ENCODE assay signal across 24 mouse cellular contexts in genomic region chr5:115351348-115351747, GRCm38 (mm10). TPM values are rescaled to one million over a fixed set of nuclear protein-coding genes. Genes with fewer than 3 reads are reported as not detected.
A peak's percentile ranks its signal among the peaks of the same experiment; 100 is the strongest.
DNase-seq lines count a peak whose midpoint lies in the region; ATAC-seq and TF ChIP-seq lines count a peak whose summit lies in the region.
"Had no signal": no experiment of that assay in that cellular context is flagged by ENCODE, and none has a peak within 500 bp of the region (broad histone marks: within the 10 kb centered on the region; RNA-seq: fewer than 3 reads in every experiment).

No protein-coding gene starts in this region.

- no peaks in the 10 kb centered on the region for H3K4me1 ChIP-seq in intestine, postnatal 0 days (replicated peaks; ENCODE audit: control insufficient read depth, insufficient read depth, low read length)
- peaks cover 10% of the 10 kb centered on the region; the same call in 1 of the 2 replicates for H3K4me1 ChIP-seq in intestine, embryonic 16.5 days (ENCODE audit: control insufficient read depth, insufficient read depth, low read length)
- H3K4me1 ChIP-seq in lung, embryonic 14.5 days (ENCODE audit: insufficient read depth), result peaks cover 4% of the 10 kb centered on the region; the same call in 1 of the 2 replicates

- no peaks in the 10 kb centered on the region for H3K9me3 ChIP-seq in intestine, postnatal 0 days (ENCODE audit: control insufficient read depth)
- no peaks in the 10 kb centered on the region for H3K9me3 ChIP-seq in intestine, embryonic 16.5 days (ENCODE audit: control insufficient read depth, low read length)
- no peaks in the 10 kb centered on the region; the same call in 1 of the 2 replicates for H3K9me3 ChIP-seq in lung, embryonic 14.5 days (ENCODE audit: low read depth, low read length)
- H3K9me3 ChIP-seq: embryonic facial prominence, embryonic 10.5 days; heart, embryonic 13.5 days; hindbrain, embryonic 12.5 days had no signal

- WGBS in intestine, postnatal 0 days, result 78% methylated on average over 5 of the region's 5 CpGs
- WGBS in intestine, embryonic 16.5 days, result 80% methylated on average over 5 of the region's 5 CpGs
- WGBS in lung, embryonic 14.5 days, result 79% methylated on average over 5 of the region's 5 CpGs

- no peak overlapping the region for H3K4me2 ChIP-seq in intestine, postnatal 0 days (replicated peaks; ENCODE audit: low read depth)
- no peak overlapping the region for H3K4me2 ChIP-seq in intestine, embryonic 16.5 days (ENCODE audit: low read depth, low read length)
- no peak overlapping the region for H3K4me2 ChIP-seq in lung, embryonic 14.5 days
- H3K4me2 ChIP-seq: heart, embryonic 13.5 days; hindbrain, embryonic 12.5 days; midbrain, embryonic 11.5 days had no signal

- no peak overlapping the region for H3K4me3 ChIP-seq in intestine, postnatal 0 days (ENCODE audit: low read depth, low read length)
- H3K4me3 ChIP-seq in intestine, embryonic 16.5 days (ENCODE audit: low read length), result no peak overlapping the region
- no peak overlapping the region for H3K4me3 ChIP-seq in lung, embryonic 14.5 days (ENCODE audit: low read depth, low read length)
- H3K4me3 ChIP-seq: embryonic facial prominence, embryonic 10.5 days; heart, embryonic 13.5 days; hindbrain, embryonic 12.5 days had no signal

- TF ChIP-seq POLR2A in brain, embryonic 14.5 days (IDR thresholded peaks at IDR 0.05; ENCODE audit: borderline replicate concordance, extremely low read depth, insufficient read depth, insufficient read length, poor library complexity, severe bottlenecking), result no peak

- H3K27ac ChIP-seq in intestine, postnatal 0 days (ENCODE audit: low read depth, low read length), result no peak overlapping the region
- no peak overlapping the region for H3K27ac ChIP-seq in intestine, embryonic 16.5 days (ENCODE audit: low read length)
- no peak overlapping the region for H3K27ac ChIP-seq in lung, embryonic 14.5 days (ENCODE audit: low read depth)
- H3K27ac ChIP-seq: embryonic facial prominence, embryonic 10.5 days; heart, embryonic 13.5 days; hindbrain, embryonic 12.5 days had no signal

- peak; percentile 22; the same call in 1 of the 2 replicates for TF ChIP-seq CTCF in intestine, postnatal 0 days (IDR thresholded peaks at IDR 0.05; ENCODE audit: low read depth)
- 0 out of 2 replicates have a peak, but pooled peaks have one; percentile 6 for TF ChIP-seq CTCF in lung, embryonic 14.5 days (IDR thresholded peaks at IDR 0.05; ENCODE audit: low read depth)
- 0 out of 2 replicates have a peak, but pooled peaks have one; percentile 9 for TF ChIP-seq CTCF in brain, embryonic 14.5 days (IDR thresholded peaks at IDR 0.05; ENCODE audit: borderline replicate concordance, extremely low read depth, insufficient read depth, insufficient read length)

- no peaks in the 10 kb centered on the region for H3K27me3 ChIP-seq in intestine, postnatal 0 days (replicated peaks; ENCODE audit: control insufficient read depth, insufficient read depth, low read length)
- H3K27me3 ChIP-seq in intestine, embryonic 16.5 days (replicated peaks; ENCODE audit: control insufficient read depth, insufficient read depth, low read length), result no peaks in the 10 kb centered on the region
- H3K27me3 ChIP-seq in lung, embryonic 14.5 days (ENCODE audit: insufficient read depth, low read length), result no peaks in the 10 kb centered on the region
- H3K27me3 ChIP-seq: hindbrain, embryonic 12.5 days had no signal

- no peak overlapping the region for H3K9ac ChIP-seq in intestine, postnatal 0 days (ENCODE audit: low read depth, low read length)
- no peak overlapping the region for H3K9ac ChIP-seq in intestine, embryonic 16.5 days (ENCODE audit: low read depth, low read length)
- H3K9ac ChIP-seq in lung, embryonic 14.5 days, result no peak overlapping the region
- H3K9ac ChIP-seq: heart, embryonic 13.5 days; hindbrain, embryonic 12.5 days had no signal

- no peak for ATAC-seq in intestine, postnatal 0 days
- ATAC-seq in intestine, embryonic 16.5 days, result no peak
- ATAC-seq in lung, embryonic 14.5 days (ENCODE audit: insufficient read depth), result no peak
- ATAC-seq: forebrain, embryonic 16.5 days had no signal

- H3K36me3 ChIP-seq in intestine, postnatal 0 days (ENCODE audit: control insufficient read depth, insufficient read depth), result peaks cover 3% of the 10 kb centered on the region
- no peaks in the 10 kb centered on the region for H3K36me3 ChIP-seq in intestine, embryonic 16.5 days (ENCODE audit: control insufficient read depth, insufficient read depth, low read length)
- H3K36me3 ChIP-seq in lung, embryonic 14.5 days (ENCODE audit: insufficient read depth), result peaks cover 3% of the 10 kb centered on the region; the same call in 1 of the 2 replicates

- no peak for DNase-seq in lung, embryonic 14.5 days
- DNase-seq in lung, postnatal 10 days, result no peak
- peak; percentile 84 for DNase-seq in ES-CJ7 (ENCODE audit: low read depth, low spot score)
- DNase-seq in brain, embryonic 14.5 days (ENCODE audit: low read depth), result no peak
- DNase-seq in thymus, postnatal 10 days (ENCODE audit: low spot score in 2 of 2), result no peak
- DNase-seq in kidney, postnatal 10 days, result no peak
- DNase-seq: adrenal gland, postnatal 14 days; cerebellum, postnatal 10 days; gastrocnemius, postnatal 25 days; heart, adult 18-20 months; kidney, adult 2 months; kidney, postnatal 25 days; lung, postnatal 14 days; retina, postnatal 1 day; right cerebral cortex, postnatal 25 days; spleen, adult 18-20 months; thymus, postnatal 4 days had no signal

RNA-seq across cellular contexts. Expression of gene Cox6a1, which starts 2.6 kb away (rescaled TPM):
- 2,037 and 2,087 TPM in 2 replicates for polyA plus RNA-seq in intestine, postnatal 0 days (2015; fragmentation: Nextera tagmentation; extraction: Ambion mirVana)
- polyA plus RNA-seq in intestine, embryonic 16.5 days (2015; fragmentation: Nextera tagmentation; extraction: Ambion mirVana), result 1,462 and 1,500 TPM in 2 replicates
- polyA plus RNA-seq in lung, embryonic 14.5 days (2014; fragmentation: Nextera tagmentation; extraction: Ambion mirVana), result 842 and 846 TPM in 2 replicates
- 1,091 and 1,648 TPM in 2 replicates for polyA plus RNA-seq in brain, embryonic 14.5 days (2012; rRNA removed)

RNA-seq across cellular contexts. Expression of gene Triap1, which starts 10.3 kb away (rescaled TPM):
- 49.8 and 51.9 TPM in 2 replicates for polyA plus RNA-seq in intestine, postnatal 0 days (2015; fragmentation: Nextera tagmentation; extraction: Ambion mirVana)
- polyA plus RNA-seq in intestine, embryonic 16.5 days (2015; fragmentation: Nextera tagmentation; extraction: Ambion mirVana), result 62.0 and 67.4 TPM in 2 replicates
- polyA plus RNA-seq in lung, embryonic 14.5 days (2014; fragmentation: Nextera tagmentation; extraction: Ambion mirVana), result 61.9 and 62.6 TPM in 2 replicates
- 25.6 and 30.3 TPM in 2 replicates for polyA plus RNA-seq in brain, embryonic 14.5 days (2012; rRNA removed)

RNA-seq across cellular contexts. Expression of gene Gatc, which starts 10.4 kb away (rescaled TPM):
- polyA plus RNA-seq in intestine, postnatal 0 days (2015; fragmentation: Nextera tagmentation; extraction: Ambion mirVana), result 12.9 and 15.2 TPM in 2 replicates
- 23.4 and 23.9 TPM in 2 replicates for polyA plus RNA-seq in intestine, embryonic 16.5 days (2015; fragmentation: Nextera tagmentation; extraction: Ambion mirVana)
- polyA plus RNA-seq in lung, embryonic 14.5 days (2014; fragmentation: Nextera tagmentation; extraction: Ambion mirVana), result 35.0 and 37.5 TPM in 2 replicates
- 26.7 and 36.9 TPM in 2 replicates for polyA plus RNA-seq in brain, embryonic 14.5 days (2012; rRNA removed)

RNA-seq across cellular contexts. Expression of gene Srsf9, which starts 24.4 kb away (rescaled TPM):
- polyA plus RNA-seq in intestine, postnatal 0 days (2015; fragmentation: Nextera tagmentation; extraction: Ambion mirVana), result 105 and 117 TPM in 2 replicates
- 67.9 and 121 TPM in 2 replicates for polyA plus RNA-seq in intestine, embryonic 16.5 days (2015; fragmentation: Nextera tagmentation; extraction: Ambion mirVana)
- 286 and 291 TPM in 2 replicates for polyA plus RNA-seq in lung, embryonic 14.5 days (2014; fragmentation: Nextera tagmentation; extraction: Ambion mirVana)
- 91.9 and 105 TPM in 2 replicates for polyA plus RNA-seq in brain, embryonic 14.5 days (2012; rRNA removed)

RNA-seq across cellular contexts. Expression of gene Dynll1, which starts 50.5 kb away (rescaled TPM):
- polyA plus RNA-seq in intestine, postnatal 0 days (2015; fragmentation: Nextera tagmentation; extraction: Ambion mirVana), result 510 and 539 TPM in 2 replicates
- polyA plus RNA-seq in intestine, embryonic 16.5 days (2015; fragmentation: Nextera tagmentation; extraction: Ambion mirVana), result 1,024 and 1,116 TPM in 2 replicates
- polyA plus RNA-seq in lung, embryonic 14.5 days (2014; fragmentation: Nextera tagmentation; extraction: Ambion mirVana), result 1,568 and 1,614 TPM in 2 replicates
- polyA plus RNA-seq in brain, embryonic 14.5 days (2012; rRNA removed), result 602 and 608 TPM in 2 replicates
